Mouse (Mus musculus) bone marrow macrophage, adult 2 months (primary cell): Measurements from ENCODE around the gene Gpr62. TPM values are rescaled to one million over a fixed set of nuclear protein-coding genes. Genes with fewer than 3 reads are reported as not detected.
"Not testable (repeated sequence)": the region's sequence is repeated elsewhere in the genome, so short reads cannot be mapped to it uniquely, and the experiment has no call there.

Source experiments
- H3K27ac ChIP-seq: 2 replicates; pipeline ENCODE4 v1.5.1; 2012; ENCODE audit warnings: low read depth, low read length; ENCODE audit not compliant: insufficient read depth
- H3K4me1 ChIP-seq: 2 replicates; pipeline ENCODE4 v1.6.1; 2012; ENCODE audit warnings: low read length; ENCODE audit not compliant: control insufficient read depth, insufficient read depth
- H3K4me3 ChIP-seq: 2 replicates; pipeline ENCODE4 v1.5.1; 2012; ENCODE audit warnings: mild to moderate bottlenecking, low read length, moderate library complexity; ENCODE audit not compliant: insufficient read depth
- CTCF ChIP-seq: IDR thresholded peaks from 2 replicates; pipeline ENCODE4 v1.5.1; 2012; ENCODE audit warnings: low read depth, mild to moderate bottlenecking, low read length, moderate library complexity
- POLR2A ChIP-seq: IDR thresholded peaks from 2 replicates; pipeline ENCODE4 v1.6.1; 2012; ENCODE audit warnings: mild to moderate bottlenecking, low read depth, low read length, borderline replicate concordance
- polyA plus RNA-seq: library from polyadenylated mRNA; stranded (reverse); fragments of >200 nt; gene quantifications from 2 replicates; pipeline ENCODE4 v1.2.4, GENCODE M21; 2012; ENCODE audit not compliant: missing spikeins, insufficient read depth, insufficient read length

Gene Gpr62
- not detected in 2 replicates for polyA plus RNA-seq

DNA sequence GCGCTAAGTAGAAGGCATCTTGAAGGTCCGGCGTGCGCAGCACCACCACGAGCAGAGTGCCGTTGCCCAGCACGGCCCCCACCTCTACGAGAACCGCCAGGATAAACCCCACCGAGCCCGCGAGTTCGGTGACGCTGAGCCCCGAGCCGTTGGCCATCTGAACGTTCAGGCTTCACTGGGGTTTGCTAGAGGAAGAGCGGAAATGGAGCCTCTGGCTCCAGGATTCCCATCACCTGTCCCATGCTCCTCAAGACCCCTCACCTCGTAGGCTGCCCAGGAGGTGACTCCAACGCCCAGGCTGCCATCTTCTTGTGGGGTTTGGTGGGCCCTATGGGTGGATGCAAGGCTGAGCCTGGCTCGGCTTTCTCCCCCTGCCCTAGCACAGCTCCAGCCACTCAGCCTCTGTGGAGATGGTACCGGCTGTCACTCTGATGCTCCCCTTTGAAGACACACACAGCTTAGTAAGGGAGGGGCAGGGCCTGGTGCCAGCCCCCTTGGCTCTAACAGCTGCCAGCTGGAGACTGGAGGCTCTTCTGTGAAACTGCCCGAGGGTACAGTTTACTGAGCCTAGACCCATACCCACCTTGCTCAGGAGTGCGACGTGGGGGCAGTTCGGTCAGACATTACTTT is at the start of gene Gpr62:
Gene Gpr62, minus strand, starts transcription at position 368 of the 630 bp plus-strand sequence.
- Histone ChIP-seq H3K4me1 (peaks cover 8% of the 10 kb centered on the region), H3K4me3 (peak within 1 kb of the TSS; percentile 63), H3K27ac (no peak within 1 kb of the TSS)
- TF ChIP-seq CTCF (no peak), POLR2A (no peak)

DNA sequence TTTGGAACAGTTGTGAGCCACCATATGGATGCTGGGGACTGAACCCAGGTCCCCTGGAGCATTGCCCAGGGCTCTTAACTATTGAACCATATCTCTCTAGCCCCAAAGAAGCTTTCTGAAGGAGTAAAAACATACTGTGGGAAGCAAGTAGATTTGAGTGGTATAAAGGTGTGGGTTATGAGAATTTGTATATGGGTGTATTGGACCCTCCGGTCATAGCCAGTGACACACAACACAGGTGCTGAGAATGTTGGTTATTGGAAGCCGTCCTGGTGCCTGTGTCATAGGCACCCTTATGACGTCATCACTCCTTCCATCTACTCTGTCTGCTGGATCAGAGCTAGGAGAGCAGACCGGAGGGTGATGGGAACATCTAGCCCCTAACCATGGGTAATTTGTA is 48.5 kb upstream of the Gpr62 start, which contains the start of gene Iqcf5:
Gene Iqcf5, plus strand, starts transcription at position 301 of the 400 bp plus-strand sequence.
- no peak for TF ChIP-seq POLR2A
- no peak for TF ChIP-seq CTCF
- H3K4me3 ChIP-seq = no peak within 1 kb of the TSS
- H3K27ac ChIP-seq = no peak within 1 kb of the TSS
- H3K4me1 ChIP-seq = peaks cover 5% of the 10 kb centered on the region

DNA sequence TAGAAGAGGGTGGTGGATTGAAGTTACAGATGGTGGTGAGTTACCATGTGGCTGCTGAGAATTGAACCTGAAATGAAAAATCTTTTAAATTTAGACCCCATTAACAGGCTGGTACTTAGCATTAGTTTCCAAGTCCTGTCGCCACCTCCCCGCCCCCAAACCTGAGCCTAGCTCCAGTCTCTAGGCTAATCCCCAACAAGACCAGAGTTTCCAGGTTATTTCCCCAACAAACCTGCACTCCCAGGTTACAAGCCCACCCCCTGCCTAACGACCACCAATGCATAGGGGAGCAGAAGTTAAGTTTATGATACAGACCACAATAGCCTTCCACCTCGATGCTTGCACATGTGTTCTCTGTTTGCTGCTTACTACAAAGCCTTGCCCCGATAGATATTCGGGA is 47.8 kb upstream of the Gpr62 start:
- Histone ChIP-seq H3K4me3 (no peak overlapping the region), H3K4me1 (peaks cover 5% of the 10 kb centered on the region), H3K27ac (no peak overlapping the region)
- TF ChIP-seq POLR2A (no peak), CTCF (no peak)

DNA sequence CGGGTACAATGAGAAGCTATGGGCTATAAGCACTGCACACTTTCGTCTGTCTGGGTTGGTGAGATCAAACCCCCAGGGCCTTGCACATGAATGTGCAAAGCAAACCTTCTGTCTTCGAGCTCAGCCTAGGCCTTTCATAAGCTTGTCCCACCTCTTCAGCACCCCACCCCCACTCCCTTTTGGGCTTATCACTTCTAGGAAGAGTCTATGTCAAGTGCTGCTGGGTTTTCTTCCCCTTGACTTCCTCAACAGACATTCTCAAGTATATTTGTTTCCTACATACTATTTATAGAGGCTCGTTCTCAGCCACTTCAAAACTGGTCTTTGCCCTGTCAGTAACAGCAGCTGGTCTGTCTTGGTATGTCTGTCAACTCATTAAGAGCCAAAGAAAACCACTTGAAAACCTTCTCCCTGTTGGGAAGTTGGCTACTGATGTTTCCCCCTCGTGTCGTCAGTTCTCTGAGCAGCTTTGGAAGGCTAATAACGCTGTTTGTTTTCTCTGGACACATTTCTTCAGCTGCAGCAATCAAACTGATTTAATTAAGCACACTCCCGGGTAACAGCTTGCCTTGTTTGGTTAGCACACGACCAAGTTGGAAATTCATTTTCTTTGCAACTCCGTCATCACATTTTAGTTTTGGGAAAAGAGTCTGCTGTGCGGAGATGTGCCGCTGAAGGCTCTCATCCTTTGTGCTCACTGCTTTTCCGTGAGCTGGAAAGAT is 47.2 kb upstream of the Gpr62 start:
- Histone ChIP-seq H3K4me1 (peaks cover 5% of the 10 kb centered on the region), H3K27ac (no peak overlapping the region), H3K4me3 (no peak overlapping the region)
- TF ChIP-seq POLR2A = no peak

DNA sequence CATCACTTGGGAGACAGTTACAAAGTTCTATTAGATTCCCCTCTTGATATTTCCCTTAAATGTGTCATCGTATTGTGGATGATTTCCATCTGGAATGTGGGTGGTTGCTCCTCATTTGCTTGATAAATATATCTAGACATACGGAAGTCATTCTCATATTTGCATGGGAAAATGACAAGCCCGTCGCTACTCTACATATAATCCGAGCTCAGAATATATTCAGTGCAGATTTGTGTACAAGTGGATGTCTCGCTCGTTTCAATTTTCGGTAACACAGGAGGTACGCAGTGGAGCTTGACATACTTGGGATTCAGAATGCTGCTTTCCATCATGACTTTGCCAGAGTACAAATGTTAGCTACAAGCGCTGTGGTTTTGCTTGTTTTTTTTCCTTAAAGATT is 43.6 kb upstream of the Gpr62 start:
- Histone ChIP-seq H3K4me1 (peaks cover 5% of the 10 kb centered on the region), H3K27ac (no peak overlapping the region), H3K4me3 (no peak overlapping the region)
- TF ChIP-seq POLR2A (no peak), CTCF (no peak)

DNA sequence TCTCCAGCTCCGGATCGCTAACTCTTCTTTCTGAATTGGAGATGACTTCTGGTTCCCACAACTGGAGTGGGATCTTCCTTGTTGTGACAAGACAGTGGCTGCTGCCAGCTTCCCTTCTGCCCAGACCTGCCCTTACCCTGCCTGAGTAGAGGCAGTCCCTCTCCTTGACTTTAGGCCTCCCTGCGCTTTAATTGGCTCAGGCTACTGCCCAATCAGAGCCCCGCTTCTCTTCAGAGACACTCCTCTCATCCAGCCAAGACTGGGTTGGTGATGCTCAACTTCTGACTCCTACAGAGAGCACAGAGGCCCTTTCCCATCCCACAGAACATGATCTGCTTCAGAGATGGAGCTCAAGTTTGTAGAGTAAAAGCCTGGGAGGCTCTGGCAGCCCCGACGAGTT is 38.5 kb upstream of the Gpr62 start:
- Histone ChIP-seq H3K4me1 (no peaks in the 10 kb centered on the region), H3K4me3 (no peak overlapping the region), H3K27ac (no peak overlapping the region)
- no peak for TF ChIP-seq POLR2A
- TF ChIP-seq CTCF = no peak

DNA sequence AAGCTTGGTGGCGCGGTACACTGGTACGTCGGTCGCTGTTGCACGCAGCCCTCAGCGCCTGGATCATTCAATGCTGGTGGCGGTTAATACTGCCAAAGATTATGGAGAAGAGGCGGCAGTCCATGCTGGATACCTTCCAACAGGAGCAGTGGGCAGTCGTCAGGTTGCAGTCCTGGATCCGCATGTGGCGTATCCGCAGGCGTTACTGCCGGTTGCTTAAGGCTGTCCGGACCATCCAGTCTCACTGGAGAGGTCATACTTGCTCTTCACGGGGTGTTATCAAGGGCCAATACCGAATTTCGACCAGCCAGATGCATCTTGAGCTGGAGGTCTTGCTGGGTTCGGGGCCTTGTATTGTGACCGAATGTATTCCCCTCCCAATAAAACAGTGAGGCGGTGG is 36.1 kb upstream of the Gpr62 start:
- Histone ChIP-seq H3K27ac (no peak overlapping the region), H3K4me3 (no peak overlapping the region), H3K4me1 (no peaks in the 10 kb centered on the region)
- no peak for TF ChIP-seq CTCF
- TF ChIP-seq POLR2A = no peak

DNA sequence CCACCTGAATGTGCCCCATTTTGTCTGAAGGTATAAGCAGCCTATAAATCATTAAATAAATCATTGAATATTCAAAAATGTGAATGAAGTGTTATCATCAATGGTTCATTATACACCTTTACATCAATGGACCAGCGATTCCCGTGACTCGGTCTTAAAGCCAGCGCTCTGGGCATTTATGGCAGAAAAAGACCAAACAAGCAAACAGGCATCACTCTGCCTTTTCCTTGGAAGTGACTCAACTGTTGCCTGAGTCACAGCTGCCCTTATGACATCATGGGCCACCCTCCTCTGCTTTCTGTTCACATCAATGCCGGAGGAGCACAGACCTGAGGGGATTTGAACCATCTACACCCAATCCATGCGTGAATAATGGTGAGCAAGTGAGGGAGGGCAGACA is 33.9 kb upstream of the Gpr62 start, which contains the start of gene Iqcf1:
Gene Iqcf1, plus strand, starts transcription at position 301 of the 400 bp plus-strand sequence.
- Histone ChIP-seq H3K27ac (no peak within 1 kb of the TSS), H3K4me1 (no peaks in the 10 kb centered on the region), H3K4me3 (no peak within 1 kb of the TSS)
- no peak for TF ChIP-seq CTCF
- TF ChIP-seq POLR2A = no peak

DNA sequence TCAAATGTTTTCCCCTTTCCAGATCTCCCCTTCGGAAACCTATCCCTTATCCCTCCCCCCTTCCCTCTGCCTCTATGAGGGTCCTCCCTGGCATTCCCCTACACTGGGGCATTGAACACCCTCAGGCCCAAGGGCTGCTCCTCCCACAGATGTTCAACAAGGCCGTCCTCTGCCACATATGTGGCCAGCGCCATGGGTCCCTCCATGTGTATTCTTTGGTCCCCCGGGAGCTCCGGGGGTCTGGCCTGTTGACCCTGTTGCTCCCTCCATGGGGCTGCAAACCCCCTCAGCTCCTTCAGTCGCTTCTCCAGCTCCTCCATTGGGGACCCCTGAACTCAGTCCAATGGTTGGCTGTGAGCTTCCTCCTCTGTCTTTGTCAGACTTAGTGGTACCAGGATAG is 21.9 kb upstream of the Gpr62 start:
- H3K27ac ChIP-seq, H3K4me3 ChIP-seq, H3K4me1 ChIP-seq: not testable (repeated sequence)

DNA sequence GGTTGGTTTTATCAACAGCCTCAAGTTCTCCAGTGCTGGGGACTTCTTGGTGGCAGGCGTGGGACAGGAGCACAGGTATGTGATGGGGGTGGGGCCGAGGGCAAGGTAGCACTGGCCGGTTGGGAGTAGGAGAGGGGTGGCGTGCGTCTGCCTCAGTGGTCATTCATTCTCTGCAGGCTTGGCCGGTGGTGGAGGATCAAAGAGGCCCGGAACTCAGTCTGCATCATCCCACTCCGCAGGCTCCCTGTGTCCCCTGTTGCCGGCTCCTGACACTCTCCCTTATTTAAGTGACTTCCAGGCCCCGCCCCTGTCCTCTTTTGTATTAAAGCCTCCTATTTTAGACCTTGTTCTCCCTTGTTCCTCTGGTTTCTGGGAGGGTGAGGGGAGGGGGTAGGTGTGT is 19.3 kb upstream of the Gpr62 start:
- no peaks in the 10 kb centered on the region for H3K4me1 ChIP-seq

More for the DNA sequence above, 19.3 kb upstream of the Gpr62 start:
- Histone ChIP-seq H3K27ac (no peak overlapping the region), H3K4me3 (no peak overlapping the region)
- TF ChIP-seq POLR2A (no peak), CTCF (no peak)
